Mouse (Mus musculus) forebrain, embryonic 12.5 days (tissue): ENCODE measurements around the gene Vmn1r25. TPM values are rescaled to one million over a fixed set of nuclear protein-coding genes. Genes with fewer than 3 reads are reported as not detected.
"Not testable (repeated sequence)": the region's sequence is repeated elsewhere in the genome, so short reads cannot be mapped to it uniquely, and the experiment has no call there.

Experiments used
- ATAC-seq: fragments of 200-750 bp; cut with Nextera tagmentation; 2 replicates; pipeline ENCODE4 v1.8.0; 2017; ENCODE audit warnings: moderate TSS enrichment; ENCODE audit not compliant: low FRiP score
- H3K27ac ChIP-seq: fragments of 300-500 bp; sonication (generic); 2 replicates; pipeline ENCODE4 v1.5.1; 2016; ENCODE audit warnings: mild to moderate bottlenecking
- H3K27me3 ChIP-seq: fragments of 300-500 bp; sonication (generic); 2 replicates; pipeline ENCODE4 v1.6.1; 2016; ENCODE audit warnings: mild to moderate bottlenecking
- H3K36me3 ChIP-seq: fragments of 300-500 bp; sonication (generic); replicated peaks from 2 replicates; pipeline ENCODE4 v1.6.1; 2016; ENCODE audit warnings: mild to moderate bottlenecking
- H3K4me1 ChIP-seq: fragments of 300-500 bp; sonication (generic); 2 replicates; pipeline ENCODE4 v1.6.1; 2016
- H3K4me2 ChIP-seq: fragments of 300-500 bp; sonication (generic); 2 replicates; pipeline ENCODE4 v1.6.1; 2016; ENCODE audit warnings: mild to moderate bottlenecking, moderate library complexity
- H3K4me3 ChIP-seq: fragments of 300-500 bp; sonication (generic); replicated peaks from 2 replicates; pipeline ENCODE4 v1.5.1; 2016; ENCODE audit warnings: mild to moderate bottlenecking
- H3K9ac ChIP-seq: fragments of 300-500 bp; sonication (generic); 2 replicates; pipeline ENCODE4 v1.6.1; 2016; ENCODE audit warnings: mild to moderate bottlenecking
- H3K9me3 ChIP-seq: fragments of 300-500 bp; sonication (generic); 2 replicates; pipeline ENCODE4 v1.6.1; 2016
- WGBS: fragments of 180-500 bp; shearing (Covaris S2); methylation state at CpG from one replicate; pipeline ENCODE4 v1.1.7; 2016; 5-methylcytosine and 5-hydroxymethylcytosine counted together
- polyA plus RNA-seq: library from polyadenylated mRNA; unstranded; fragments of >200 nt; fragmentation: Nextera tagmentation; extraction: Ambion mirVana; gene quantifications from 2 replicates; pipeline ENCODE4 v1.2.1, GENCODE M21; 2016

Gene Vmn1r25
- polyA plus RNA-seq: not detected in 2 replicates

- Histone ChIP-seq H3K36me3 (no peaks in the 10 kb centered on the region), H3K9ac (no peak within 1 kb of the TSS), H3K27me3 (no peaks in the 10 kb centered on the region), H3K4me1 (no peaks in the 10 kb centered on the region), H3K9me3 (no peaks in the 10 kb centered on the region), H3K27ac (no peak within 1 kb of the TSS), H3K4me2 (no peak within 1 kb of the TSS), H3K4me3 (no peak within 1 kb of the TSS)
- ATAC-seq: no peak
- 70% methylated on average over 3 of the region's 3 CpGs for WGBS
These were observed at the start of gene Vmn1r25 for GRCm38 (mm10) chr6:57980710-57981109. Vmn1r25 (minus strand) TSS chr6:57980810.

DNA sequence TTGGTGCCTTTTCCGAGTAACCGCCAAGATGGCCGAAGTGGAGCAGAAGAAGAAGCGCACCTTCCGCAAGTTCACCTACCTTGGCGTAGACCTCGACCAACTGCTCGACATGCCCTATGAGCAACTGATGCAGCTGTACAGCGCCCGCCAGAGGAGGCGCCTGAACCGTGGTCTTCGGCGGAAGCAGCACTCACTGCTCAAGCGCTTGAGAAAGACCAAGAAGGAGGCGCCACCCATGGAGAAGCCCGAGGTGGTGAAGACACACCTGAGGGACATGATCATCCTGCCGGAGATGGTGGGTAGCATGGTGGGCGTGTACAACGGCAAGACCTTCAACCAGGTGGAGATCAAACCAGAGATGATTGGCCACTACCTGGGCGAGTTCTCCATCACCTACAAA, 36.9 kb upstream of the Vmn1r25 start:
- H3K4me2 ChIP-seq: not testable (repeated sequence)
- WGBS: 91% methylated on average over 21 of the region's 21 CpGs

GRCm38 (mm10) chr6:58015059-58015458, 34.4 kb upstream of the Vmn1r25 start, which contains the start of gene Vmn1r26:
Vmn1r26 (minus strand) TSS chr6:58015159.
- Histone ChIP-seq H3K4me1 (no peaks in the 10 kb centered on the region), H3K9me3 (no peaks in the 10 kb centered on the region), H3K27ac (no peak within 1 kb of the TSS), H3K27me3 (no peaks in the 10 kb centered on the region), H3K4me3 (no peak within 1 kb of the TSS), H3K9ac (no peak within 1 kb of the TSS), H3K4me2 (no peak within 1 kb of the TSS), H3K36me3 (no peaks in the 10 kb centered on the region)
- ATAC-seq: no peak
- WGBS: 84% methylated on average over 1 of the region's 1 CpGs

More for the DNA sequence above, 36.9 kb upstream of the Vmn1r25 start:
- not testable (repeated sequence) for H3K9me3 ChIP-seq, H3K4me3 ChIP-seq, H3K4me1 ChIP-seq, ATAC-seq, H3K27ac ChIP-seq, H3K36me3 ChIP-seq, H3K9ac ChIP-seq, H3K27me3 ChIP-seq

- not testable (repeated sequence) for H3K9me3 ChIP-seq, ATAC-seq, H3K36me3 ChIP-seq, H3K4me1 ChIP-seq, H3K9ac ChIP-seq, H3K27ac ChIP-seq, H3K27me3 ChIP-seq, H3K4me3 ChIP-seq, H3K4me2 ChIP-seq
- 83% methylated on average over 1 of the region's 1 CpGs for WGBS
These were observed 19.2 kb downstream of the Vmn1r25 start, which contains the start of gene Vmn1r24 for GRCm38 (mm10) chr6:57961403-57961802. Vmn1r24 (minus strand) TSS chr6:57961503.

Other genes starting within 250 kb of the Vmn1r25 start
- gene Vopp1, start 155.7 kb downstream of the Vmn1r25 start, polyA plus RNA-seq: 93.9 and 98.8 TPM in 2 replicates
- 0.11 TPM in 1 of 2 replicates, not detected in the other for gene Vmn1r21, start 130.5 kb downstream of the Vmn1r25 start, polyA plus RNA-seq
- not detected in 2 replicates for gene Vmn1r22, start 72.8 kb downstream of the Vmn1r25 start, polyA plus RNA-seq
- not detected in 2 replicates for gene Vmn1r23, start 54.0 kb downstream of the Vmn1r25 start, polyA plus RNA-seq
- gene Vmn1r24, start 19.3 kb downstream of the Vmn1r25 start, polyA plus RNA-seq: not detected in 2 replicates
- gene Vmn1r26, start 34.3 kb upstream of the Vmn1r25 start, polyA plus RNA-seq: not detected in 2 replicates
- not detected in 2 replicates for gene Vmn1r27, start 238.0 kb upstream of the Vmn1r25 start, polyA plus RNA-seq